Mouse (Mus musculus): ENCODE results near the gene Ppp2r5e.

DNA sequence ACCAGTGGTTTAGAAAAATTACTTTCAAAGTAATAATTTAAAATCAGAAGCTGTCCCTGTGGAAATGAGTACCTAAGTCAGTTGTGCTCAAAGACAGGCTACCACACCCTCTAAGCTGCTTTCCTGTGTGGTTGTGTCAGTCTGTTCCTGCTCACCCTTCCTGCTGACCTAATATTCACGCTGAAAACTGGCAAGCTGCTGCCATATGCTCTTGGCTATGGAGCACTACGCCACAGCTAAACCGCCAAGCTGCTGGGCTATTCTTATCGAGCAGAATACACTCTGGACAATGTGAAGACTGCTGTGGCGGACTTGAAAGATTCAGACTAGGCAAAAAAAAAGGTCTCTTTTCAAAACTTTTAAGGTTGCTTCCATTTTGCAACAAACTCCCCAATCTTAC, 135.5 kb downstream of the Ppp2r5e start:
- TF ChIP-seq TAL1 (IDR thresholded peaks at IDR 0.05; ENCODE audit: low read length) (no peak), GATA1 (IDR thresholded peaks at IDR 0.05; ENCODE audit: low read length) (no peak)

Measured in erythroblast, embryonic 14.5 days (primary cell).